Mouse (Mus musculus) embryonic facial prominence, embryonic 10.5 days (tissue): ENCODE results near the gene Dapp1. TPM values are rescaled to one million over a fixed set of nuclear protein-coding genes. Genes with fewer than 3 reads are reported as not detected.
"Not testable (repeated sequence)": the region's sequence is repeated elsewhere in the genome, so short reads cannot be mapped to it uniquely, and the experiment has no call there.

ENCODE experiments used
- DNase-seq: peaks from one replicate; pipeline ENCODE4 v3.0.0-alpha.2; 2017; ENCODE audit warnings: low spot score
- H3K27ac ChIP-seq: fragments of 300-500 bp; sonication (generic); replicated peaks from 2 replicates; pipeline ENCODE4 v1.5.1; 2016; ENCODE audit warnings: mild to moderate bottlenecking
- H3K27me3 ChIP-seq: fragments of 300-500 bp; sonication (generic); replicated peaks from 2 replicates; pipeline ENCODE4 v1.6.1; 2016; ENCODE audit warnings: low read depth, mild to moderate bottlenecking; ENCODE audit not compliant: poor library complexity, severe bottlenecking
- H3K36me3 ChIP-seq: fragments of 300-500 bp; sonication (generic); replicated peaks from 2 replicates; pipeline ENCODE4 v1.6.1; 2016; ENCODE audit warnings: mild to moderate bottlenecking, moderate library complexity
- H3K4me1 ChIP-seq: fragments of 300-500 bp; sonication (generic); 2 replicates; pipeline ENCODE4 v1.6.1; 2016
- H3K4me3 ChIP-seq: fragments of 300-500 bp; sonication (generic); 2 replicates; pipeline ENCODE4 v1.5.1; 2016; ENCODE audit warnings: mild to moderate bottlenecking, moderate library complexity
- H3K9me3 ChIP-seq: fragments of 300-500 bp; sonication (generic); 2 replicates; pipeline ENCODE4 v1.6.1; 2016; ENCODE audit warnings: mild to moderate bottlenecking
- WGBS: fragments of 180-500 bp; shearing (Covaris S2); methylation state at CpG from one replicate; pipeline ENCODE4 v1.1.7; 2016; 5-methylcytosine and 5-hydroxymethylcytosine counted together
- polyA plus RNA-seq: library from polyadenylated mRNA; unstranded; fragments of >200 nt; fragmentation: Nextera tagmentation; extraction: Ambion mirVana; gene quantifications from 2 replicates; pipeline ENCODE4 v1.2.1, GENCODE M21; 2016

Dapp1 gene
- polyA plus RNA-seq, 1 experiment from 2014 or later = 2.3 TPM

DNA sequence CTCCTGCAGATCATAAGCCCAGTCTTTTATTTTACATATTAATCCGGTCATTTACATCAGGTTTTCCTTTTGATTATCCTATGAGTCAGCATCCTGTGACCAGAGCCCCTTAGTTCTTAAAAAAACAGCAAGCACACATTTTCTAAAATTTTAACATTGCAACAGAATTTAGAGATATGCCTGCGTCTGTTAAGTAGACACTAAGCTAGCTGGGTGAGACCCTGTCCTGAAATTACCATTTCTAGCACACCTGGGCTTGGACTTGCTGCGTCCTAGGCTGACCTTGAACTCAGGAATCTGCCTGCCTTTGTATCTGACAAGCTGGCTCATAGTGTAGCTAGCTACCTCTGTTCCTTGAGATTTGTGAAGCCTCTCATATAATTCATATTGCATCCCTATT is 51.4 kb downstream of the Dapp1 start:
- no peaks in the 10 kb centered on the region for H3K9me3 ChIP-seq
- H3K4me1 ChIP-seq = no peaks in the 10 kb centered on the region
- H3K27me3 ChIP-seq = no peaks in the 10 kb centered on the region
- 96% methylated on average over 3 of the region's 3 CpGs for WGBS
- no peak overlapping the region for H3K4me3 ChIP-seq
- no peak for DNase-seq
- peaks cover 52% of the 10 kb centered on the region for H3K36me3 ChIP-seq
- no peak overlapping the region for H3K27ac ChIP-seq

DNA sequence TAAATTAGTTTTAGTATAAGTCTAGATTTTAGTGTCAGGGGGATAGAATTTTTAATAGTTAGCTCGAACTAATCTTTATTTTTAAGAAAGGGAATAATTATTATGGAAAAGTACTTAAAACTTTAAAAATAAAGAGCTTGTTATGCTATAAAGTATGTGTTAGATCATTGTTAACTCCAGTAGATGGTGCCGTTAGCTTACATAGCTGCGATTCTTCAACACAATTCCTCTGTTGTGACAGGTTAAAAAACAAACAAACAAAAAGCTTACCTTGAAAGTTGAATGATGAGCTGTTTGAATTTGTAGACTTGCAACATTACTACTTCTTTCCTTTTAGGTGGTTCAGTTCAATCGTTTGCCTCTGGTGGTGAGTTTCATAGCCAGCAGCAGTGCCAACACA is 54.3 kb downstream of the Dapp1 start:
- Histone ChIP-seq H3K27ac (no peak overlapping the region), H3K4me3 (no peak overlapping the region), H3K36me3 (peaks cover 69% of the 10 kb centered on the region), H3K4me1 (no peaks in the 10 kb centered on the region), H3K27me3 (no peaks in the 10 kb centered on the region), H3K9me3 (no peaks in the 10 kb centered on the region)
- no peak for DNase-seq
- 91% methylated on average over 4 of the region's 4 CpGs for WGBS

DNA sequence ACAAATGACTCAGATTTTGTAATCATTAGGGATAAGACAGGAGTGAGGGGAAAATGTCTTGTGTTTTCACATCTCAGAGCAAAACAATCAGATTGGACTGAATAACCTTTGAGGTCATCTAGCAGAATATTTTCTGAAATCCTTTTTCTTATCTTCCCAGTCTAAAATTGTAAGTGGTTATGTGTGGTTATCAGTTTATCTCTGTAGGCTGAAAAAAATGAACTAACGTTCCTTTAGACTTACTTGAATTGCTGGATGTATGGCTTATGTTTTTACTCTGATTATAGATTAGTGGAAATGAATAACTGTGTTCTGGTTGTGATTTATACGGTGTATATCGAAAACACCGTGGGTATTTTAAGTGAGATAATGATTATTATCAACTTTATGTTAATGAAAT is 60.8 kb downstream of the Dapp1 start:
- Histone ChIP-seq H3K27ac (no peak overlapping the region), H3K4me1 (peaks cover 18% of the 10 kb centered on the region), H3K9me3 (no peaks in the 10 kb centered on the region), H3K36me3 (peaks cover 34% of the 10 kb centered on the region), H3K27me3 (no peaks in the 10 kb centered on the region), H3K4me3 (no peak overlapping the region)
- DNase-seq = no peak
- 95% methylated on average over 4 of the region's 4 CpGs for WGBS

DNA sequence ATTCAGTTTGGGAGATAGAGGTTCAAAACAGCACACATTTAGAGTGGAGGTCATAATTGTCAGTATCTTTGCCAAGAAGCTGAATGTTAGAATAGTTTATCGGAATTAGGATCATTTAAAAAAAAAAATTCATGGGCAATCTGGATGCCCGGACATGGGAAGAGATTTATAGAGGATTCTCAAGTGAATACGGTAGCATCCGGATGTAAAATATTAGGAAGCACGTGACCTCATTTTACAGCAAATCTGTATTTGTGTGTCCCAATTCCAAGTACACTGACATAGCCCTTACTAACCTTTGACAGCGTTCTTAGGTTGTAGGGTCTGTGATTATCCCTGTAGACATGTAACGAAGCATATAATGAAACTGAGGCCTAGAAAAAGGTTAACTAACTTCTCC is 61.9 kb downstream of the Dapp1 start:
- H3K36me3 ChIP-seq = peaks cover 25% of the 10 kb centered on the region
- no peak overlapping the region for H3K27ac ChIP-seq
- H3K9me3 ChIP-seq = no peaks in the 10 kb centered on the region
- DNase-seq = no peak
- H3K4me3 ChIP-seq = peak overlapping the region; percentile 86
- H3K4me1 ChIP-seq = peaks cover 18% of the 10 kb centered on the region
- 92% methylated on average over 7 of the region's 7 CpGs for WGBS
- H3K27me3 ChIP-seq = no peaks in the 10 kb centered on the region

DNA sequence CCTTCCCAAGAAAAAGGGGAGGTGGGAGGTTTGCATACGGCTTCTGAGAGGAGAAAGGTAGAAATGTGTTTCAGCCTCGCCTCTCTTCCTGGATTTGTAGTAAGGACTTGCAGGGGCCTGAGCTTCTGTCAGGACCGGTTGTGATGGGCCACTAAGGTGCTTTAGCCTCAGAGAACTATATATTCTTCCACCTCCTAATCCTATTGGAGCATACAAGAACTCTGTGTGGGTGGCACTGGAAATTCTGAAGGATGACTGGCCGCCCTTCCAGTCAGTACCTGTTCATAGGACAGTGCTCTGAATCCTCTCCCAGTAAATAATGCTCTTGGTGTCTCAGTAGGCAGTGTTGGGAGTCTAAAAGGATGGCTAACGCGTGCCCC is 62.4 kb downstream of the Dapp1 start:
- Histone ChIP-seq H3K9me3 (no peaks in the 10 kb centered on the region), H3K27me3 (no peaks in the 10 kb centered on the region), H3K36me3 (peaks cover 21% of the 10 kb centered on the region), H3K4me3 (peak overlapping the region; percentile 86), H3K4me1 (peaks cover 18% of the 10 kb centered on the region), H3K27ac (peak overlapping the region; percentile 85)
- 14% methylated on average over 6 of the region's 6 CpGs for WGBS
- DNase-seq = no peak

DNA sequence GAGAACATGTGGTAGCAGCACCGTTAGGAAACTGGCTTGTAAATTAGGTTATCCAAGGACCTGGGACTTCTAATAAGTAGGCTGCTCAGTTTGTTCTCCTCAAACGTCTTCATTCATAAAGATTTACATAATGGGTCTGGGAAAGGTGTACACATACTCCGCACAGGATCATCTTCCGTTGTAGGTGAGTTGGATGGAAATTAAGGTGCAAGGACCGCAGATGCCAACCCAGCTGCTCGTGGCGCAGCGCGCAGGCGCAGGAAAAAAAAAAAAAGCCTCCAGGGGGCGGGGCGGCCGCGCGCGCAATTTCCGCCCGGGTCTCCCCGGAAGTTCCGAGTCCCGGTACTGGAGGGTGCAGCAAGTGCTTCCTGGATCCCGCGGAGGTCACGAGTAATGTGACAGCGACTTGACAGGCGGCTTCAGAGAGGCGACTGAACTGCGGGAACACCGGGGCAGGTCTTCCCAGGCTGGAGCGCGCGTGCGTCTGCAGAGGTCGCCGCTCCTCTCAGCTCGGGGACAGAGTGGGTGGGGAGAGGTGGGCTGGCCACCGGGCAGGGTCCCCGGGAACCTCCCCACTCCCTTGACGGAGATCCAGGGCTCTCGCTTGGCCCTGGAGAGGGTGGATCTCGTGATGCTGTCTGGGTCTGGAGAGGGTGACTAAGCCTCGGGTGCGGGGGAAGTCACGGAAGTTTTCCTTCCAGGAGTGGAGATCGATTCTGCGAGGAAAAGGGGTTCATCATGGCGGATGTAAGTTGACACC is 63.0 kb downstream of the Dapp1 start, which contains the start of gene Lamtor3:
Gene Lamtor3 (plus strand): TSS at position 335 of the 760 bp plus-strand sequence.
- under 1% methylated on average over 47 of the region's 47 CpGs for WGBS
- peak within 1 kb of the TSS; percentile 85 for H3K27ac ChIP-seq
- H3K9me3 ChIP-seq = no peaks in the 10 kb centered on the region
- H3K4me1 ChIP-seq = peaks cover 18% of the 10 kb centered on the region
- DNase-seq = peak; percentile 91
- peaks cover 16% of the 10 kb centered on the region for H3K36me3 ChIP-seq
- H3K4me3 ChIP-seq = peak within 1 kb of the TSS; percentile 86
- no peaks in the 10 kb centered on the region for H3K27me3 ChIP-seq

DNA sequence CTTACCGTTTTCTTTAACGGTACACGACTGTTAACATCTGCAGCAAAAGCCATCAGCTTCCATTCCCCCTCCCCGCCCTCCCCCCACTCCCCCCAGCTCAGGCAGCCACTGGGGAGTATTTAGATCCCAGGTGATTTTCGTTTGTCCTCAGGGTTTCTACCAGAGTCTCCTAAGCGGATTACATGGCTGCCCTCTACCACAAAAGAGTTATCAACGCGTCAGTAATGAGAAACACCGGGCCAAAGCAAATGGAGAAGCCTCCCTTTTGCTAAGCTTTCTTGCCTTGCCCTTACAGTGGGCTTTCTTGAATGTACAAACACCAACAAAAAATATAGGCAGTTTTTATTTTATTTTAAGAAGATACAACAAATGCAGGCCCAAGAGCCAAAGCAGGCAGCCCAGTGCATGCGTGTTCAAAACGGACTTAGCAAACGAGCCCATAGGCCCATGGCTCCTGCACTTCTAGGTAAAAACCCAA is 63.6 kb downstream of the Dapp1 start:
- peaks cover 18% of the 10 kb centered on the region for H3K4me1 ChIP-seq
- peak overlapping the region; percentile 85 for H3K27ac ChIP-seq
- H3K27me3 ChIP-seq = no peaks in the 10 kb centered on the region
- WGBS = 10% methylated on average over 12 of the region's 12 CpGs
- H3K4me3 ChIP-seq = peak overlapping the region; percentile 86
- H3K9me3 ChIP-seq = no peaks in the 10 kb centered on the region
- DNase-seq = peak; percentile 39
- H3K36me3 ChIP-seq = peaks cover 16% of the 10 kb centered on the region

DNA sequence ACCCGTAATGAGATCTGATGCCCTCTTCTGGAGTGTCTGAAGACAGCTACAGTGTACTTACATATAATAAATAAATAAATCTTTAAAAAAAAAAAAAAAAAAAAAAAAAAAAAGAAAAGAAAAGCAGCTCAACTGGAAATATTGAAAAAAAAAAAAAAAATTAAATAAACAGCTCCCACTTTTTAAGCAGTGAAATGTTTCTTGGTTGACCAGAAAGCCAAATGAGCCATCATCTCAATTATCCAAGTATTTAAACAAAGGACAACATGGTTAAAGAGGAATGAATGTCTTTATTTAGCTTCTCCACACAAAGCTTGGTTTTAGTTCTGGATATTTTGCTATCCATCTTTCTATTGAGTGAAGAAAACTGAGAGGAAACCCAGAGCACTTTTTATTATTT is 66.8 kb downstream of the Dapp1 start:
- not testable (repeated sequence) for H3K27me3 ChIP-seq, H3K36me3 ChIP-seq, H3K4me3 ChIP-seq, DNase-seq, H3K9me3 ChIP-seq, H3K27ac ChIP-seq
- peaks cover 17% of the 10 kb centered on the region for H3K4me1 ChIP-seq
- 100% methylated on average over 1 of the region's 1 CpGs for WGBS

DNA sequence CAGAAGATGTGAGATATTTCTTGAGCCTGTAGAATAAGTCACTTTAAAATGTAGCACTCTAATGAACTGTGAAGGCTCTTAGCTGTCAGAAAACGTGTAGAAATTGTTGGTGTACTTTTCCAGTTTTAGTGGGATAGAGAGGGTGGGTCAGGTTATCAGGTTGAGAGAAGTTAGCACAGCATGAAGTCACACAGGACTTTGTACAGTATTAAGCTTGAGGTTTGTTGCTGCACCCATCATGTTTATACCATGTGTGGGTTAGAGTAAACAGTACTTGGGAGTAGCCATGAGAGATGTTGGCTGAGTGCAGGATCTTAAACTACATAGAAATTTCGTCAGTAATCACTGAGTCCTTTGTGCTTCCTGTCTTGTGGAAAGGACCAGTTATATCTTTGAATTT is 68.3 kb downstream of the Dapp1 start:
- 82% methylated on average over 2 of the region's 2 CpGs for WGBS
- no peaks in the 10 kb centered on the region for H3K27me3 ChIP-seq
- H3K36me3 ChIP-seq = peaks cover 11% of the 10 kb centered on the region
- peaks cover 10% of the 10 kb centered on the region for H3K4me1 ChIP-seq
- no peak for DNase-seq
- no peaks in the 10 kb centered on the region for H3K9me3 ChIP-seq
- H3K27ac ChIP-seq = no peak overlapping the region
- no peak overlapping the region for H3K4me3 ChIP-seq

DNA sequence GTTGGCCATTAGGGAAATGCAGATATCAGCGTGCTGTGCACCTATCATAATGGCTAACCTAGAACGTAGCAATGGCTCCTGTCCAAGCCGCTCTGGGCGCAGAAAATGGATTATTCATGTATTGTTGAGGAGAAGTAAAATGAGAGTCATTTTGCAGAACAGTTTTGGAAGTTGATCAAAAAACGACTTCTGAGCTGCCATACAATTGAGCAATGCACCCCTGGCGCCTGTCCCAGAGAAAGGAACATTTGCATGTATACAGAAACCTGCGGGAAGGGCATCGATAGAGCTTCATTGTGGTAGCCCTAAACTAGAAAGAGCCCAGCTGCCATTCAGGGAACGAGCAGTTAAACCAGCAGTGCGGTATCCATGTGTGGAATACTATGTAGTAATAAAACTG is 81.2 kb downstream of the Dapp1 start:
- Histone ChIP-seq H3K9me3 (no peaks in the 10 kb centered on the region), H3K27me3 (no peaks in the 10 kb centered on the region), H3K27ac (no peak overlapping the region), H3K4me1 (no peaks in the 10 kb centered on the region), H3K36me3 (peaks cover 34% of the 10 kb centered on the region), H3K4me3 (no peak overlapping the region)
- 91% methylated on average over 10 of the region's 10 CpGs for WGBS
- no peak for DNase-seq

DNA sequence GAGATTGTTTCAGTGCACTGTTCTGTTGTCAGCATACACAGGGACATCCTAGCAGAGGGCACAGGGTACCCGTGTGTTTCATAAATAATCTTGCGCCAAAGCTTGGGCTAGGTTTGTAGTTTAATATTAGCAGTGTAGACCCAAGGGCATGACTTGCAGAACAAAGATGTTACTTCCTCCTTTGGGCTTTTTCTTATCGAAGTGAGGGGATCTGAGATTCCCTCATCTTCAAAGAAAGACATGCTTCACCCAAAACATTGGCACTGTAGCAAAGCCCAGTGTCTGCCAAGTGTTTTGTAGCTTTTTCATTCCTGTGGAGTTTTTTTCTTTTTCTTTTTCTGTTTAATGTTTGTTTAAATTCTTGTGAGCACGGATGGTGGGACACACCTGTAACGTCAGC is 83.7 kb downstream of the Dapp1 start:
- Histone ChIP-seq H3K9me3 (no peaks in the 10 kb centered on the region), H3K27me3 (no peaks in the 10 kb centered on the region), H3K4me1 (no peaks in the 10 kb centered on the region), H3K36me3 (peaks cover 37% of the 10 kb centered on the region), H3K27ac (no peak overlapping the region), H3K4me3 (no peak overlapping the region)
- DNase-seq = no peak
- 92% methylated on average over 5 of the region's 5 CpGs for WGBS

DNA sequence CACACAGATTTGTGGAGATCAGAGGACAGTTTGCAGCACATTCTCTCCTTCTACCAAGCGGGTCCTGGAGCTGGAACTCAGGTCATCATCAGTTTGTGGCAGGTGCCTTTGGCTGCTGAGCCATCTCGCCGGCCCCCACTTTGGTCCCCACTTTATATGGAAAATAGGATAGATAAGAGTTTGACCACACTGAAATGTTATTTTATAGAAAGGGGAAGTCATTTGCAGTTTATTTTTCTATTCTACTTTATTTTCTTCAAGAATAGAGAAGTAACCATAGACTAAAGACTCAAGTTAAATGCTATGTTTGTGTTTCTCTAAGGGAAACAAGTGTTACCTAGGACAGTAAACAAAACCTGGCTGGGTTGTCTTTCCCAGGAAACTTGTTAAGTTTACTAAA is 84.5 kb downstream of the Dapp1 start:
- H3K27me3 ChIP-seq = no peaks in the 10 kb centered on the region
- WGBS = 94% methylated on average over 3 of the region's 3 CpGs
- no peak overlapping the region for H3K4me3 ChIP-seq
- DNase-seq = no peak
- peaks cover 35% of the 10 kb centered on the region for H3K36me3 ChIP-seq
- H3K9me3 ChIP-seq = no peaks in the 10 kb centered on the region
- H3K4me1 ChIP-seq = no peaks in the 10 kb centered on the region
- no peak overlapping the region for H3K27ac ChIP-seq

DNA sequence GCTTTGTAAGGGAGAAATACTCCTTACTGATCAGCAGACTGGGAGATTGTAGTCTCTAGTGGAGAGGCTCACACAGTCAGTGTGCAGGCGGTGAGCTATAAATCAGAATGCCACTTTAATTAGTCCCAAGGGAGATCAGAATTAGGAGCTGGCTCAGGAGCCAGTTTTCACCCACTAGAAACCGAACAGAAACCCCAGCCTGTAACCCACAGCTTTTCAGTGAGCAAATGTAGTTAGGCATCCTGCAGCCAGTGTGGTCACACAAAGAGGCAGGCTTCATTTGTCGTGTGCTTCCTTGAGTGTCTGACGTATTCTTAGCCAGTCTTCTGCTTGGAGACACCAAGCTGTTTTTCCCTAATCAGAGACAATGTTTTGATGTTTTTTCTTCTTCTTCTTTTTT is 85.0 kb downstream of the Dapp1 start:
- H3K4me3 ChIP-seq = no peak overlapping the region
- no peak overlapping the region for H3K27ac ChIP-seq
- peaks cover 35% of the 10 kb centered on the region for H3K36me3 ChIP-seq
- no peaks in the 10 kb centered on the region for H3K4me1 ChIP-seq
- no peaks in the 10 kb centered on the region for H3K27me3 ChIP-seq
- WGBS = 91% methylated on average over 4 of the region's 4 CpGs
- no peak for DNase-seq
- H3K9me3 ChIP-seq = no peaks in the 10 kb centered on the region
